Mouse (Mus musculus) stomach, embryonic 16.5 days (tissue): ENCODE measurements around the gene Pax6. TPM values are rescaled to one million over a fixed set of nuclear protein-coding genes. Genes with fewer than 3 reads are reported as not detected.

Source experiments
- ATAC-seq: fragments of 200-750 bp; cut with Nextera tagmentation; 2 replicates; pipeline ENCODE4 v1.8.0; 2017; ENCODE audit warnings: moderate number of reproducible peaks, moderate TSS enrichment; ENCODE audit not compliant: insufficient read depth, low FRiP score
- H3K27ac ChIP-seq: fragments of 300-500 bp; sonication (generic); 2 replicates; pipeline ENCODE4 v1.5.1; 2014; ENCODE audit warnings: low read length
- H3K27me3 ChIP-seq: fragments of 300-500 bp; sonication (generic); 2 replicates; pipeline ENCODE4 v1.6.1; 2014; ENCODE audit warnings: low read length, control low read depth, mixed read lengths; ENCODE audit not compliant: control insufficient read depth, insufficient read depth
- H3K36me3 ChIP-seq: fragments of 300-500 bp; sonication (generic); 2 replicates; pipeline ENCODE4 v1.6.1; 2014; ENCODE audit warnings: low read length; ENCODE audit not compliant: control insufficient read depth, insufficient read depth
- H3K4me1 ChIP-seq: fragments of 300-500 bp; sonication (generic); 2 replicates; pipeline ENCODE4 v1.6.1; 2014; ENCODE audit warnings: low read length, control low read depth, mixed read lengths; ENCODE audit not compliant: control insufficient read depth, insufficient read depth
- H3K4me2 ChIP-seq: fragments of 300-500 bp; sonication (generic); 2 replicates; pipeline ENCODE4 v1.6.1; 2014; ENCODE audit warnings: low read depth, low read length, mixed read lengths
- H3K4me3 ChIP-seq: fragments of 300-500 bp; sonication (generic); replicated peaks from 2 replicates; pipeline ENCODE4 v1.5.1; 2014; ENCODE audit warnings: mild to moderate bottlenecking, low read length
- H3K9ac ChIP-seq: fragments of 300-500 bp; sonication (generic); 2 replicates; pipeline ENCODE4 v1.6.1; 2014; ENCODE audit warnings: low read length
- H3K9me3 ChIP-seq: fragments of 300-500 bp; sonication (generic); replicated peaks from 2 replicates; pipeline ENCODE4 v1.6.1; 2016; ENCODE audit warnings: low read length, control low read depth; ENCODE audit not compliant: control insufficient read depth
- WGBS: fragments of 180-500 bp; shearing (Covaris S2); extraction: QIAGEN DNeasy Blood & Tissue Kit; methylation state at CpG from one replicate; pipeline ENCODE4 v1.1.7; 2014; 5-methylcytosine and 5-hydroxymethylcytosine counted together
- polyA plus RNA-seq: library from polyadenylated mRNA; unstranded; fragments of >200 nt; fragmentation: Nextera tagmentation; extraction: Ambion mirVana; gene quantifications from 2 replicates; pipeline ENCODE4 v1.2.1, GENCODE M21; 2015

Gene Pax6
- polyA plus RNA-seq, 1 experiment from 2014 or later: 1.7 TPM

- H3K4me1 ChIP-seq: no peaks in the 10 kb centered on the region
- no peak overlapping the region for H3K4me2 ChIP-seq
- no peak overlapping the region for H3K4me3 ChIP-seq
- H3K27me3 ChIP-seq: no peaks in the 10 kb centered on the region
- H3K36me3 ChIP-seq: no peaks in the 10 kb centered on the region
- ATAC-seq: no peak
- WGBS: 75% methylated on average over 2 of the region's 2 CpGs
- H3K9me3 ChIP-seq: no peaks in the 10 kb centered on the region
- H3K9ac ChIP-seq: no peak overlapping the region
- no peak overlapping the region for H3K27ac ChIP-seq
Observed at GRCm38 (mm10) chr2:105698631-105699030, 29.9 kb downstream of the Pax6 start.

GRCm38 (mm10) chr2:105701781-105702180 is 33.1 kb downstream of the Pax6 start:
- H3K9me3 ChIP-seq: no peaks in the 10 kb centered on the region
- 51% methylated on average over 4 of the region's 4 CpGs for WGBS
- no peaks in the 10 kb centered on the region for H3K4me1 ChIP-seq
- no peak overlapping the region for H3K9ac ChIP-seq
- no peaks in the 10 kb centered on the region for H3K36me3 ChIP-seq
- no peak overlapping the region for H3K4me2 ChIP-seq
- H3K4me3 ChIP-seq: no peak overlapping the region
- H3K27ac ChIP-seq: no peak overlapping the region
- no peak for ATAC-seq
- H3K27me3 ChIP-seq: no peaks in the 10 kb centered on the region

GRCm38 (mm10) chr2:105702586-105702985 is 33.9 kb downstream of the Pax6 start:
- H3K9ac ChIP-seq: no peak overlapping the region
- no peak overlapping the region for H3K4me3 ChIP-seq
- H3K27ac ChIP-seq: no peak overlapping the region
- 49% methylated on average over 10 of the region's 10 CpGs for WGBS
- no peaks in the 10 kb centered on the region for H3K36me3 ChIP-seq
- H3K4me2 ChIP-seq: no peak overlapping the region
- no peaks in the 10 kb centered on the region for H3K9me3 ChIP-seq
- no peaks in the 10 kb centered on the region for H3K27me3 ChIP-seq
- H3K4me1 ChIP-seq: no peaks in the 10 kb centered on the region
- no peak for ATAC-seq

- Histone ChIP-seq H3K36me3 (no peaks in the 10 kb centered on the region), H3K27ac (no peak overlapping the region), H3K4me2 (no peak overlapping the region), H3K4me3 (no peak overlapping the region), H3K27me3 (no peaks in the 10 kb centered on the region), H3K4me1 (no peaks in the 10 kb centered on the region), H3K9me3 (no peaks in the 10 kb centered on the region), H3K9ac (no peak overlapping the region)
- ATAC-seq: no peak
- WGBS: 60% methylated on average over 2 of the region's 2 CpGs
Observed at GRCm38 (mm10) chr2:105705320-105705719, 36.6 kb downstream of the Pax6 start.

- no peak overlapping the region for H3K27ac ChIP-seq
- H3K36me3 ChIP-seq: no peaks in the 10 kb centered on the region
- WGBS: 75% methylated on average over 3 of the region's 3 CpGs
- no peak for ATAC-seq
- no peaks in the 10 kb centered on the region for H3K4me1 ChIP-seq
- no peak overlapping the region for H3K4me3 ChIP-seq
- no peaks in the 10 kb centered on the region for H3K9me3 ChIP-seq
- no peaks in the 10 kb centered on the region for H3K27me3 ChIP-seq
- no peak overlapping the region for H3K9ac ChIP-seq
- no peak overlapping the region for H3K4me2 ChIP-seq
Observed at GRCm38 (mm10) chr2:105709126-105709525, 40.4 kb downstream of the Pax6 start.

- 91% methylated on average over 3 of the region's 3 CpGs for WGBS
- H3K4me2 ChIP-seq: no peak overlapping the region
Observed at GRCm38 (mm10) chr2:105710511-105710910, 41.8 kb downstream of the Pax6 start.

GRCm38 (mm10) chr2:105715409-105716115 is 46.9 kb downstream of the Pax6 start:
- H3K4me3 ChIP-seq: no peak overlapping the region
- no peak for ATAC-seq
- no peaks in the 10 kb centered on the region for H3K4me1 ChIP-seq
- no peaks in the 10 kb centered on the region for H3K27me3 ChIP-seq
- 80% methylated on average over 8 of the region's 8 CpGs for WGBS
- H3K4me2 ChIP-seq: no peak overlapping the region
- no peak overlapping the region for H3K27ac ChIP-seq
- H3K36me3 ChIP-seq: no peaks in the 10 kb centered on the region
- H3K9me3 ChIP-seq: no peaks in the 10 kb centered on the region
- no peak overlapping the region for H3K9ac ChIP-seq

More at GRCm38 (mm10) chr2:105710511-105710910, 41.8 kb downstream of the Pax6 start:
- Histone ChIP-seq H3K27ac (no peak overlapping the region), H3K4me3 (no peak overlapping the region), H3K9me3 (no peaks in the 10 kb centered on the region), H3K4me1 (no peaks in the 10 kb centered on the region), H3K27me3 (no peaks in the 10 kb centered on the region), H3K9ac (no peak overlapping the region), H3K36me3 (no peaks in the 10 kb centered on the region)
- ATAC-seq: no peak

- ATAC-seq: no peak
- H3K27ac ChIP-seq: no peak overlapping the region
- no peak overlapping the region for H3K4me3 ChIP-seq
- H3K9ac ChIP-seq: no peak overlapping the region
- no peaks in the 10 kb centered on the region for H3K9me3 ChIP-seq
- WGBS: 72% methylated on average over 9 of the region's 9 CpGs
- H3K36me3 ChIP-seq: no peaks in the 10 kb centered on the region
- H3K4me2 ChIP-seq: no peak overlapping the region
- no peaks in the 10 kb centered on the region for H3K4me1 ChIP-seq
- no peaks in the 10 kb centered on the region for H3K27me3 ChIP-seq
Observed at GRCm38 (mm10) chr2:105726657-105727056, 58.0 kb downstream of the Pax6 start.

- Histone ChIP-seq H3K4me1 (no peaks in the 10 kb centered on the region), H3K36me3 (no peaks in the 10 kb centered on the region), H3K27ac (no peak overlapping the region), H3K9ac (no peak overlapping the region), H3K4me2 (no peak overlapping the region), H3K4me3 (no peak overlapping the region), H3K27me3 (no peaks in the 10 kb centered on the region), H3K9me3 (no peaks in the 10 kb centered on the region)
- ATAC-seq: no peak
- 92% methylated on average over 3 of the region's 3 CpGs for WGBS
Observed at GRCm38 (mm10) chr2:105730704-105731103, 62.0 kb downstream of the Pax6 start.
